Mouse (Mus musculus) forebrain, embryonic 13.5 days (tissue): ENCODE measurements at regions not wholly inside any gene's neighbourhood (a gene's known extent, or its start where the extent isn't known, plus 50 kb on each side); places are given as distances from the start of the nearest gene placed in this dataset.
A peak's percentile ranks its signal among the peaks of the same experiment; 100 is the strongest.

Source experiments
- ATAC-seq: fragments of 200-750 bp; cut with Nextera tagmentation; 2 replicates; pipeline ENCODE4 v1.8.0; 2017
- H3K27ac ChIP-seq: fragments of 300-500 bp; sonication (generic); 2 replicates; pipeline ENCODE4 v1.5.1; 2015; ENCODE audit warnings: inconsistent platforms, mild to moderate bottlenecking, moderate library complexity
- H3K27me3 ChIP-seq: fragments of 300-500 bp; sonication (generic); 2 replicates; pipeline ENCODE4 v1.6.1; 2015; ENCODE audit warnings: mild to moderate bottlenecking, inconsistent platforms
- H3K36me3 ChIP-seq: fragments of 300-500 bp; sonication (generic); 2 replicates; pipeline ENCODE4 v1.6.1; 2015; ENCODE audit warnings: mild to moderate bottlenecking, inconsistent platforms; ENCODE audit not compliant: poor library complexity, severe bottlenecking
- H3K4me1 ChIP-seq: fragments of 300-500 bp; sonication (generic); 2 replicates; pipeline ENCODE4 v1.6.1; 2015; ENCODE audit warnings: inconsistent platforms
- H3K4me2 ChIP-seq: fragments of 300-500 bp; sonication (generic); 2 replicates; pipeline ENCODE4 v1.6.1; 2015; ENCODE audit warnings: inconsistent platforms, mild to moderate bottlenecking, moderate library complexity
- H3K4me3 ChIP-seq: fragments of 300-500 bp; sonication (generic); 2 replicates; pipeline ENCODE4 v1.5.1; 2015; ENCODE audit warnings: mild to moderate bottlenecking, inconsistent platforms
- H3K9ac ChIP-seq: fragments of 300-500 bp; sonication (generic); 2 replicates; pipeline ENCODE4 v1.6.1; 2015; ENCODE audit warnings: mild to moderate bottlenecking, inconsistent platforms
- H3K9me3 ChIP-seq: fragments of 300-500 bp; sonication (generic); replicated peaks from 2 replicates; pipeline ENCODE4 v1.6.1; 2016; ENCODE audit warnings: inconsistent platforms
- WGBS: fragments of 180-500 bp; shearing (Covaris S2); methylation state at CpG from one replicate; pipeline ENCODE4 v1.1.7; 2015; 5-methylcytosine and 5-hydroxymethylcytosine counted together

DNA sequence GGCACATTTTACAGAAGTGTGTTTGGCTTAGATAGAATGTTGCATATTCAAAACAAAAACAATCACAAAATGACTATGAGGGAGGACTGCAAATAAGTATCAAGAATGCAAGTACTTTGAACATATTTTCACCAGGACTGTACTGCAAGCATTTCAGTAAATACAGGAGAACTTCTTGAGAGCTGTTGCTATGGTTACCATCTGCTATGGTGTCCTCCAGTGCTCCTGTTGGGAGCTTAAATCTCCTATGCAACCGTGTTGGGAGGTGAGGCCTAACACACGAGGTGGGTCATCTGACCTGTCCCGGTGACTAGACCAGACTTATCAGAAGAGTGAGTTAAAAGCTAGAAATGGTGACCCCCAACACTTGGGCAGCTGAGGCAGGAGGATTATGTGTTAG, 253.9 kb downstream of the 1500009L16Rik start:
- ATAC-seq = no peak
- H3K36me3 ChIP-seq = no peaks in the 10 kb centered on the region
- H3K27ac ChIP-seq = no peak overlapping the region
- H3K9me3 ChIP-seq = no peaks in the 10 kb centered on the region
- no peak overlapping the region for H3K4me3 ChIP-seq
- no peak overlapping the region for H3K9ac ChIP-seq
- WGBS = 40% methylated on average over 3 of the region's 3 CpGs
- H3K27me3 ChIP-seq = no peaks in the 10 kb centered on the region
- H3K4me1 ChIP-seq = 0 out of 2 replicates have a peak, but pooled peaks cover 3% of the 10 kb centered on the region
- no peak overlapping the region for H3K4me2 ChIP-seq

DNA sequence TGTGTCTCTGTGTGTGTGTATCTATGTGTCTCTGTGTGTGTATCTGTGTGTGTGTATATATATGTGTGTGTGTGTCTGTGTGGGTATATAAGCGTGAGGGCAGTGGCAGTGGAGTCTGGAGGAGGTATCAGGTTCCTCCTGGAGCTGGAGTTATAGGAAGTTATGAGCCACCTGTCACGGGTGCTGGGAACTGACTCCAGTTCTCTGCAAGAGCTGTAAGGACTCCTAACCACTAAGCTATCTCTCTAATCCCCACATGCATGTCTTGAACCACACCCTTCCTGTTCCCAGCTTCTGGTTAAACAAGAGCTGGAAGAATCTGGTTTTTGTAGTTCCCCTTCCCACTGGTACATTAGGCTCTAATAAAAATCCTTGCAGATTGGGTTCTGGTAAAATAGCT, 257.3 kb downstream of the 1500009L16Rik start:
- Histone ChIP-seq H3K4me2 (no peak overlapping the region), H3K9ac (no peak overlapping the region), H3K4me1 (peaks cover 10% of the 10 kb centered on the region), H3K36me3 (no peaks in the 10 kb centered on the region), H3K27me3 (no peaks in the 10 kb centered on the region), H3K9me3 (no peaks in the 10 kb centered on the region), H3K4me3 (no peak overlapping the region), H3K27ac (no peak overlapping the region)
- ATAC-seq = no peak
- WGBS = 77% methylated on average over 2 of the region's 2 CpGs

DNA sequence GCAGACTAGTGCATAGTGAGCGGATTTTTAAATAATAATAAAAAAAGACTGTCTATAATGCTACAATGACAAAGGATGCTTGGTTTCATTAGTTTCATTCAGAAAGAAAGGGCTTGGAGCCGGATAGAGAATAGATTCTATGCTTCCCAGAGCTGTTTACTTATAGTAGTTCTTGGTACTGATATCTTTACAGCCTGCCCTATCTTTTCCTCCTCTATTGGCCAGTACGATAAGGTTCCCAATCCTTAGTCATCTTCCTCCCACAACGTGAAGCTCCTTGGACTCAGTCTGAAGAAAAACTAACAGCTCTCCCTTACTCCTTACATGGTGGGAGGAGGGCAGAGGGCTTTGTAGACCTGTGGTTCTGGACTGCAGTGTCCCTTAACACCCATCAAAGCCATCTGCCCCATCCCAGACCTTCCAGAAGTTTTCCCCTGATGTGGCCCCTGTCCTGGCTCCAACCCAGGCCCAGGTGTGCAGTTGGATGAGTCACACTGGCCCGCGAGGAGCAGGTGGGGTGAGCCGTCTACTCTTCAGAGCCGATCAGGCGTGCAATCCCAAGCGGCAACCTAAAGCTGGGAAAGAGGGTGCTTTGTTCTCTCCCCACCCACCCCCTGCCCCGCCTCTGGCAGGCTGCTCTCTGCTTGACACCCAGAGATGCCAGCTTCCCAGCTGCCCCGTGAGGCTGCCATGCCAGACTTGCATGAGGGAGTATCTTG, 262.2 kb downstream of the 1500009L16Rik start:
- Histone ChIP-seq H3K9ac (no peak overlapping the region), H3K4me3 (no peak overlapping the region), H3K27me3 (no peaks in the 10 kb centered on the region), H3K27ac (peak overlapping the region; percentile 44; the same call in 1 of the 2 replicates), H3K36me3 (no peaks in the 10 kb centered on the region), H3K4me1 (peaks cover 13% of the 10 kb centered on the region), H3K4me2 (no peak overlapping the region), H3K9me3 (no peaks in the 10 kb centered on the region)
- 38% methylated on average over 12 of the region's 12 CpGs for WGBS
- peak; percentile 80 for ATAC-seq

DNA sequence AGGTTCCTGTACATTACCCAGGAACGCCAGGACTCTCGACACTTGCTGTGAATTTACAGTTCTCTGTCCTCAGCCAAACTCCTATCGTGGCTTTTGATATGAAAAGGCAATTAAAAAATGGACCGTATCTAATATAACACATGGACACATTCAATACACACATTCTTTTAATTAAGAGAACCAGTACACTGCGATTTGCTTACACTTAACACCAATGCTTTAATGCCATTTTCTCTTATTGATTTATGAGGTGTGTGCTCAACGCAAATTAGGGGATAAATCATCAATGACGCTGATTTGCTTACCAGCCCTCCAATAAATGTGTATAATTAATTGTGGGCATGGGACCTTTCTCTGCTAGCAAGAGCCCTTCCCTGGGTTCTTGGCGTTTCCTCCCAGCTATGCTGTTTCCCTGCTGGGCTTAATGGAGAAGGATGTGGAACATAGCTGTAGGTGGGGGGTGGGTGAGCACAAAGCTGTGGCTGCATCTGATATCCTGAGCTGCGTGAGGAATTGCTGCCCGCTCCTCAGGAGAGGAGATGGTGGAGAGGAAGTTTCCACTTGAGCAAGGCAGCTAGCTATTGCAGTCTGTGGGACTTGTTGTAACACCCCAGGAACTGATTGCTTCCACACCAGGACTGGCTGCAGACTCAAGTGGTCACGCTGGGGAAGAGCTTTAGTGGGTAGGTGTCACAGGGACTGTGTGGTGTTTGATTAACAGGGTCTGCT, 270.1 kb downstream of the 1500009L16Rik start:
- no peak for ATAC-seq
- H3K27me3 ChIP-seq = no peaks in the 10 kb centered on the region
- no peak overlapping the region for H3K4me2 ChIP-seq
- no peak overlapping the region for H3K9ac ChIP-seq
- no peak overlapping the region for H3K4me3 ChIP-seq
- WGBS = 91% methylated on average over 11 of the region's 11 CpGs
- no peaks in the 10 kb centered on the region for H3K4me1 ChIP-seq
- H3K27ac ChIP-seq = no peak overlapping the region
- no peaks in the 10 kb centered on the region for H3K9me3 ChIP-seq
- no peaks in the 10 kb centered on the region for H3K36me3 ChIP-seq

DNA sequence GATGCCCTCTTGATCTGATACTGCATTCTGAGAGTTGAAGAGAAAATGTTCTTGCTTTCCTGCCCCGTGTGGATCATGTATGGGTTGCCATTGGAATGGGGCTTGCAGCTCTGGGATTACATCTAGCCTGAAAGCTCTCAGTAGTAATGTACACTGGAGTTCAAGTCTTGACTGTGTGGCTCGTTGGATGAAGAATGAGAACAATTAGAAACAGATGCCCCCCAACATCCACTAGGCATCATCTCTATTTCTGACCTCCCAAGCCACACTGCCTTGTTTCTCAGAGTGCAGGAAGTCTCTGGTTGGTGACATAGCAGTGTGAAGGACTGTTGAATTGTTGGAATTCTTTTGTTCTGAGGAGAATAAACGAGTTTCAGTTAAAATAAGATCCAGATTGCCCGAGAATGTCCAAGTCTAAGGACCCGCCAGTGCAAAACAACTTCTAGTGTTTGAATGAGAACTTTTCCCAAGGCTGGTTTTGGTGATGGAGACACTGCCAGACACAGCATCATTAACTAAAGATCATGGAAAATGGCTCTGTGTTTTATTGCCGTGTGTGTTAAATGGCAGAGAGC, 272.4 kb downstream of the 1500009L16Rik start:
- Histone ChIP-seq H3K27ac (no peak overlapping the region), H3K4me3 (no peak overlapping the region), H3K36me3 (no peaks in the 10 kb centered on the region), H3K4me2 (no peak overlapping the region), H3K27me3 (no peaks in the 10 kb centered on the region), H3K4me1 (no peaks in the 10 kb centered on the region), H3K9ac (no peak overlapping the region), H3K9me3 (no peaks in the 10 kb centered on the region)
- WGBS = 60% methylated on average over 6 of the region's 6 CpGs
- ATAC-seq = no peak

DNA sequence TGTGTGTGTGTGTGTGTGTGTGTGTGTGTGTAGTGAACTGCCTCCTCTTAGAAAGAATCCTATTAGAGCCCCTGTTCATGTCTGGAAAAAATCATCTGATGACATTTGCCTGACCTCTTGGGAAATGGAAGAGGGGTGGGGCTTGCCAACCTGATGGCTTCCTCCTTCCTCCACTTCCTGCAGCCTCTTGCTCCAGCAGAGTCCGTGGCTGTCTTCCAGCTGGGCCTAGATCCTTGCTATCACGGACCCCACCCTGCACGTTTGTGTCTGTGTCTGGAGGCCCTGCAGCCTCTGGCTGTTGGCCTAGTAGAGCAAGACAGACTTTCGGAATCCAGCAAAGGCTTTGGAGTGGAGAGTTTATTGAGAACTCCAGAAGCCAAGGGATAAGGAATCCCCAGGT, 273.2 kb downstream of the 1500009L16Rik start:
- H3K4me2 ChIP-seq = no peak overlapping the region
- no peak overlapping the region for H3K9ac ChIP-seq
- H3K36me3 ChIP-seq = no peaks in the 10 kb centered on the region
- ATAC-seq = no peak
- H3K27ac ChIP-seq = no peak overlapping the region
- no peaks in the 10 kb centered on the region for H3K4me1 ChIP-seq
- no peaks in the 10 kb centered on the region for H3K27me3 ChIP-seq
- no peaks in the 10 kb centered on the region for H3K9me3 ChIP-seq
- H3K4me3 ChIP-seq = no peak overlapping the region
- 81% methylated on average over 4 of the region's 4 CpGs for WGBS

DNA sequence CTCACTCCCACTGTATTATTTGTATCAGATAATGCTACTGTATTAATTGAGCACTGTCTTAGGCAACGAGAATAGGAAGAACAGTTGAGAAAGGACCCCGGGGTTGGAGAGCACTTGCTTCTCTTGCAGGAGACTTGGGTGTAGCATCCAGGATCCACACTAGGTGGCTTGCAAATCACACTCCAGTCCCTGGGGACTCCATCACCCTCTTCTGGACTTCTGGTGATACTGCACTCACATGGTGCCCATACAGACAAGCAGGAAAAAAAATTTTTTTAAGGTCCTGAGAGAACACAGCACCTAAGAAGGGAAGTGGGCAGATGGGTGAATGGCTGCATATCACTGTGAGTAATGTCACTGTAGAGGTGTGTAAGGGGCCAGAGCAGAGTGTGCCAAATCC, 273.8 kb downstream of the 1500009L16Rik start:
- Histone ChIP-seq H3K4me2 (no peak overlapping the region), H3K4me3 (no peak overlapping the region), H3K27ac (no peak overlapping the region), H3K9ac (no peak overlapping the region), H3K36me3 (no peaks in the 10 kb centered on the region), H3K4me1 (no peaks in the 10 kb centered on the region), H3K27me3 (no peaks in the 10 kb centered on the region), H3K9me3 (no peaks in the 10 kb centered on the region)
- no peak for ATAC-seq
- WGBS = 92% methylated on average over 2 of the region's 2 CpGs

DNA sequence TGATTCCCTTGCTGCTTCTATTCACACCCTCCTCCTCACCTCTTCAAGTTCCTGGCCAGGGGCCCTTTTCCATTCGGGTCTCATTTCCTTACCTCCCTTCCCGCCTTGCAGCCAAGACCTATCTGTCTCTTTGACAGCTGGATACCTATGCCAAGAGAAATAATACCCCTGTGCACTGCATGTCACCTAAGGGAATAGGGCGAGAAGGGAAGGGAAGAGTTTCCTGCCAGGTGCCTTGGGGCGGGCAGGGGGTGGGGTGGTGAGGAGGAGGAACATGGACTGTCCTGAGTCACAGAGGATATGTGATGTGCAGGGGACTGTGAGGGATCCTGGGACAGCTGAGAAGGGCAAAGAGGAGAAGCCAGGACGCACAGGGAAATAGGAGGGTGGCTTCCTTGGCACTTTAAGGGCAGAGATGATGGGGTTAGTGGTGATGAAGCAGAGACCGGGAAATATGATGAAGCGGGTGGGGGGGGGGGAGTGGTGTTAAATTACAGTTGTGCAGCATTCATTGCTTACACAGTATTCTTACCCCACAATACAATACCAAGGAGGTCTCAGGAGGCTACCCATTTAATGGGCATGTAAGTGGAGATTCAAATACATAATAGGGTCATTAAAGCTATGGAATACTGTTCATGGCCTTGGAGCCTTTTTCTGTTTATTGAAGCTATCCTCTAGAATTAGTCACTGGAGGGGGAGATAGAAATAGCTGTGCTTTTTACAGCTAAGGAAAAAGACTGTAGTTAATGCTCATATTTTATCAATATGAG, 278.0 kb downstream of the 1500009L16Rik start:
- Histone ChIP-seq H3K4me3 (no peak overlapping the region), H3K27me3 (no peaks in the 10 kb centered on the region), H3K4me1 (no peaks in the 10 kb centered on the region), H3K36me3 (no peaks in the 10 kb centered on the region), H3K27ac (no peak overlapping the region), H3K9ac (no peak overlapping the region), H3K9me3 (no peaks in the 10 kb centered on the region), H3K4me2 (no peak overlapping the region)
- WGBS = 78% methylated on average over 7 of the region's 7 CpGs
- ATAC-seq = no peak

DNA sequence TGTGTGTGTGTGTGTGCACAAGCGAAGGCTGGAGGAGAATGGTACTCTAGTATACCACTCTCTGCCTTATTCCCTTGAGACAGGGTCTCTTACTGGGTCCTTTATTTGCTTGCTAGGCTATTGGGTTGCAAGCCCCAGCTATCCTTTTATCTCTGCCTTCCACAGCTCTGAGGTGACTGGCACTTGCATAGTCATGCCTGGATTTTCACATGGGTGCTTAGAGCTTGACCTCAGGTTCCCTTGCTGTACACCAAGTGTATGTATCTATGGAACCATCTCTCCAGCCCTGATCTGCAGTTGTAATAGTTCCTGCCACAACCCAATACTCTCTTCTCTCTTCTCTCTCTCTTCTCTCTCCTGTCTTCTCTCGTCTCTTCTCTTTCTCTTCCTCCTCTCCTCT, 280.1 kb downstream of the 1500009L16Rik start:
- H3K4me1 ChIP-seq = no peaks in the 10 kb centered on the region
- H3K36me3 ChIP-seq = no peaks in the 10 kb centered on the region
- no peaks in the 10 kb centered on the region for H3K27me3 ChIP-seq
- no peak overlapping the region for H3K4me3 ChIP-seq
- no peak overlapping the region for H3K4me2 ChIP-seq
- no peaks in the 10 kb centered on the region for H3K9me3 ChIP-seq
- H3K9ac ChIP-seq = no peak overlapping the region
- H3K27ac ChIP-seq = no peak overlapping the region
- 84% methylated on average over 2 of the region's 2 CpGs for WGBS
- ATAC-seq = no peak

DNA sequence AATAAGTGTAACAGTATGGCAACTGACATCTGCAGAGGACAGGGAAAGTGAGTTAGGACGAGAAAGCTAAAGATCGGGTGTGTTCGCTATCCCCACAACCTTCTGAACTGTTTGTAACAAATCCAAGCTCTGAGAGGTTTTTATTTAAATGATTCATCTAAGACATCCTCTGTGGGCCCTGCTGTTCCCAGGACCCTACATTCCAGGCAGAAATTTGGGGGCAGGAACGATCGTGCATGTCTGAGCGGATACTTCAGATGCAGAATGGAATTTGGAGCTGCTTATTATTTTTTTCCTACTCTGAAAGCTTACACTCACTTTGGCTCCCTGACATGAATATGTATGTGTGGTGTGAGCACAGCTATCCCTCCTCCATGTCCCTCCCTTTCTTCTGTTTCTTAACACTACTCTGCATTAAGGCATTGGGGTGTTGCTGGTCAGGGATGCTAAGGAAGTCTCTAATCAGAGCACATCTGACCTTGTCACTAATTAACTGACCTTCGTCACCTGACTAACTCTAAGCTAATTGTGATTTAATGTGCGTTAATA, 281.0 kb downstream of the 1500009L16Rik start:
- 73% methylated on average over 8 of the region's 8 CpGs for WGBS
- H3K4me1 ChIP-seq = no peaks in the 10 kb centered on the region
- ATAC-seq = no peak

DNA sequence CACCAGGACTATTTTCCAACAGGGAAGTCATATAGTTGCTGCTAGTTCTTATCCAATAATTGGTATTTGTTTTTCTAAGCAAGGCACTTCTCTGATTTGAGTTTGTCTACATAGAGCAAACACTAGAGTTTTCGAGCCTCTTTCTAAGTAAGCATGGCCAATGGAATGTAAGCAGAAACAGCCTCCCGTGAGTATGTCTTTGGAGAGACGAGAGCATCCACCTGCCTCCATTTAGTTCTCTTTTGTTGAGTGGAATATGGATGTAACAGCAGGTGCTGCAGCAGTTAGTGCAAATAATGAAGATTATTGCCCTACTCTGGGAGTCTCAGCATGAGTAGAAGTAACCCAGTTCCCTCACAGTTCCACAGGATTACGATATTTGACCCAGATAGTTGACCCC, 286.3 kb downstream of the 1500009L16Rik start:
- 81% methylated on average over 4 of the region's 4 CpGs for WGBS
- no peaks in the 10 kb centered on the region for H3K4me1 ChIP-seq
- no peaks in the 10 kb centered on the region for H3K36me3 ChIP-seq
- H3K4me3 ChIP-seq = no peak overlapping the region
- ATAC-seq = no peak
- no peak overlapping the region for H3K9ac ChIP-seq
- no peak overlapping the region for H3K27ac ChIP-seq
- H3K9me3 ChIP-seq = no peaks in the 10 kb centered on the region
- no peak overlapping the region for H3K4me2 ChIP-seq
- H3K27me3 ChIP-seq = no peaks in the 10 kb centered on the region

More for the DNA sequence above, 281.0 kb downstream of the 1500009L16Rik start:
- no peaks in the 10 kb centered on the region for H3K9me3 ChIP-seq
- H3K9ac ChIP-seq = no peak overlapping the region
- no peaks in the 10 kb centered on the region for H3K27me3 ChIP-seq
- no peaks in the 10 kb centered on the region for H3K36me3 ChIP-seq
- H3K27ac ChIP-seq = no peak overlapping the region
- H3K4me2 ChIP-seq = no peak overlapping the region
- H3K4me3 ChIP-seq = no peak overlapping the region

DNA sequence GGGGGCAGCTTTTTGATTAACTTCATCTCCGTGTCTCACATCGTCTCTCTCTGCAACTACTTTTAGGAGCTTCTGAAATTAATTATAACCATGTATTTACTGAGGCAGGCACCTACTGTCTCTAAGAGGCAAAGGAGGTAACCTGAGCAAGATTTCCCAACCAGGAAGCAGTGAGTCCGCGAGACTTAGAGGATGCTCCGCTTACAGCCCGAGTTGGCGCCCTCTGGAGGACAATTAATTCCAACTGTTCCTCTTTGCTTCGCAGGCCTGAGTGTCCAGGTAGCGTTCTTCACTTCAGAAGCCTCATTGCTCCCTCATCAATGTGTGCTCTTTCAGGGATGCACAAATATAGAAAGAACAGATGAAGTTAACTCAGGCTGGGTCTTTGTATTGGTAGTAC, 296.7 kb downstream of the 1500009L16Rik start:
- Histone ChIP-seq H3K4me3 (no peak overlapping the region), H3K4me2 (peak overlapping the region; percentile 16; the same call in 1 of the 2 replicates), H3K9ac (no peak overlapping the region), H3K36me3 (no peaks in the 10 kb centered on the region), H3K27me3 (no peaks in the 10 kb centered on the region), H3K9me3 (no peaks in the 10 kb centered on the region), H3K4me1 (no peaks in the 10 kb centered on the region), H3K27ac (no peak overlapping the region)
- ATAC-seq = 0 out of 2 replicates have a peak, but pooled peaks have one; percentile 21
- WGBS = 14% methylated on average over 9 of the region's 9 CpGs
